Mouse (Mus musculus) kidney, adult 18-20 months (tissue): ENCODE measurements around the gene Bean1.
"Not testable (repeated sequence)": the region's sequence is repeated elsewhere in the genome, so short reads cannot be mapped to it uniquely, and the experiment has no call there.

Experiments used
- DNase-seq: peaks from one replicate; pipeline ENCODE4 v3.0.0; 2021

The Bean1 gene

DNA sequence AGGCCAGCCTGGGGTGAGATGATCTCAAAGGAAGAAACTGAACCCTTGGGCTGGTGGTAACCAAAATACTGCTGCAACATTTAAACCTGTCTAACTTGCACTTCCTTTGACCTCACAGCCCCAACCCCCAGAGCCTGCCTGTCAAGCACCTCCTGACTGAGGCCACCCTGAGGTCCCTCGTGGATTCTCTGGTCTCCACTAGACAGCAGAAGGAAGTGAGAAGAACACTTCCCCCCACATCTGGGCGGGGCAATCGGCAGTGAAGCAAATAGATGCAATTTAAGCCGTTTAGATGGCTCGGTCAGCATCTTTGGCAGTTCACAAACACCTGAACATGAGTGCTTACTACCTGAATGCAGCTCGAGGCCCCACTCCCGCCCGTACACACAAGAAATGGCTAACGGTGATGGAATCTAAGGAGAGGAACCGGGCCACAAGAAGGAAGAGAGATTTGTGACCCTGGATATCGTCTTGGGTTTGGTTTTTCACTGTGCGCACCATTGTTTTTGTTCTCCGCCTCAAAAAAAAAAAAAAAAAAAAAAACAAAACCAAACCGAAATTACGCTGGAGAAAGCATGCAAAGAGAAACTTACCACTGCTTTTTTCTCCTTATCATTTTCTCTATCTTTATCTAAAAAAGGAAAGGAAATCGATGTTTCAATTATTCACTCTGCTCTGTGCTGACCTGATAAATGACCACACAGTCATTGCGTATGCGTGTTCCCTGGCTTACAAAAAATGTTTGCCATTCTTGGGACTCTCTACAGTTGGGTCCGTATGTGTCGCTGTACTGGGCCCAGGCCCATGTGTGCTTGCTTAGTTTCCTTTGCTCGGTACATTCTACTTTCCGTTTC is 77.0 kb downstream of the Bean1 start:
- peak; percentile 21 for DNase-seq

DNA sequence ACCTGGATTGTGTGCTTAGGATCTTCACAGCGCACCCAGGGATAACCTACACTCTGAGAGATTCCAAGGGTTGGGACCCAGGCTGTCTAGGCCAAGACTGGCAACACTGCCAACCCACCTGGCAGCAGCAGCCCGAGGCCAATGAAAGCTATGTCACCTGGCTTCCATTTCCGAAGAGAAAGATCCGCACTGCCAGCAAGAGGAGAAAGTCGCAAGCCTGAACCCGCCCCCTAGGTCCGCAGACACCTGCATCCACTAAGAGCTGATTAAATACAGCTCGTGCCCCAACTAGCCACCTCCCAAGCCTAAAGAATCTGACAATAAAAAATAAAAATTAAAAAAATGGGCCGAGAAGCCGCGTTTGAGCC is 77.7 kb downstream of the Bean1 start:
- no peak for DNase-seq

DNA sequence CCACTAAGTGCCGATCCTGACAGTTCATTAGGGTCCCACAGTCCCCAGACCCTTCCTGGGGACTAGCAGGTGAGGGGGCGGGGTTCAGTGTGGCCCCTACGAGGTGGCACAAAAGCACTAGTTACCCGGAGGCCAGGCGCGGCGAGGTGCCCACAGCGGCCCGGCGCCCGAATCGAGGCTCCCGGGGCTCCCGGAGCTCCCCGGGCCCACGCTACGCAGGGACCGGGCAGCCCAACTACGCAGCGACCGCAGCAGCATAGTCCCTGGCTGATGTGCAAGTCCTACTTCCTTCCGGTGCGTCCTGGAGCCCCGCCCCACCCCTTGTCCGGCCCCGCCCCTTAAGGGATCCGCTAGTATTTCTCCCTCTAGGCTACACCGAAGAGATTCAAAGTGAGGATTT is 78.0 kb downstream of the Bean1 start, which contains the start of gene Tk2:
Tk2 (minus strand) TSS at position 283 of the 400 bp plus-strand sequence.
- DNase-seq, result peak; percentile 82

DNA sequence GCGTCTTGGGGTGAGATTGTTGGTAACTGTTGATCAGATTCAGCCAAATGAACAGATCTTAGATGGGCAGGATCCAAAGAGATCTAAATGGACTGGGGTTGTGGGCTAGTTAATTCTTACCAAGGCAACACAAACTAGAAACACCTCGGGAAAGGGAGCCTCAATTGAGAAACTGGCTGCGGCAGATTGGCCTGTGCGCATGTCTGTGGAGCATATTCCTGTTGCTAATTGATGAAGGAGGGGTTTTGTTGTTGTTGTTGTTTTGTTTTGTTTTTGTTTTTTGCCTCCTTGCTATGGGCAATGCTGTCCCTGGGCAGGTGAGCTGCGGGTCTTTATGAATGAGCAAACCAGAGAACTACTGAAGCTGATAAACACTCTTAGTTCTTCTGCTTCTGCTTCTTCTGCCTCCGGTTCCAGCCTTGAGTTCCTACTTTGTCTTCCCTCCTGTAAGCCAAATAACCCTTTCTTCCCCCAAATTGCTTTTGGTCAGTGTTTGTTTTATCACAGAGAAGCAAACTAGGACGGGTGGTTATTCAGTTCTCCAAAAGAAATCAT is 79.3 kb downstream of the Bean1 start:
- no peak for DNase-seq

DNA sequence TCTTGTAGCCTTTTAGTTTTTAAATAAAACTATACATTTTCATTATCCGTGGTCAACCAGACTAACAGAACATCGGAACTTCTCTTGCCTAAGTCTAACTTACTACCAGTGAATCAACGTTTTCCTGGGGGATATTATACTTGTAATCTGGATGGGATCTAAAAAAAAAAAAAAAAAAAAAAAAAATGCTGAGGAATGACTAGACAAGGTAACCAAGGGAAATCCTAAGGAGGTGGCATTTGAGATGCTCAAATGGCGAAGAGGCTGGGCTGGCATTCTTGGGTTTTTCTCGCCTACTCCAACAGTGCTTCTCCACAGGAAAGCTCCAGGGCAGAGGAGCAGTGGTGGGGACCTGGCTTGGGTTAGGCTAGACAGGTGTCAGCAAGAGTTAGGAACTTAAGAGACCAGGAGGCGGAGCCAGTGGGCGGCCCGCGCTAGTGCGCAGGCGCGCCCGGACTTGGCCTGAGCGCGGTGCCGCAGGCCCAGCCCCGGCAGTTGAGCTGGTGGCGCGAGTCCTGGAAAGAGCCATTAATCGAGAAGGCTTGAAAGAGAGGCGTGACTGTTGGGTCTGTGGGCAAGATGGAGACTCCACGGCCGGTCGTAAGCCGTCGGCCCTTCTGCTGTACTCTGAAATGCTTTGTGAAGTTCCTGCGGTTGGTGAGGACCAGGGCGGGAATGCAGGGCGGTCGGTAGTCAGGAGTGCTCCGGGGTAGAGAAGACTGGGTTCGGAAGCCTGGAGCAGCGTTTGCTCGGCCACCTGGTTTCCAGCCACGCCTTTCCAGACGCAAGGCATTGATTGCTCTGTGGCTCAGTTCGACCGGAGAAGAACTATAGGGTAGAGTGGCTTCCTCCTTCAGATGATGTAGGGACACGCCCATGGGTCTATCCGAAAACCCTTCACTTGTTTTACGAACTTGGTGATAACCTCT is 80.5 kb downstream of the Bean1 start, which contains the start of gene Cklf:
Cklf (plus strand) TSS at position 423 of the 929 bp plus-strand sequence.
- DNase-seq, result peak; percentile 92

DNA sequence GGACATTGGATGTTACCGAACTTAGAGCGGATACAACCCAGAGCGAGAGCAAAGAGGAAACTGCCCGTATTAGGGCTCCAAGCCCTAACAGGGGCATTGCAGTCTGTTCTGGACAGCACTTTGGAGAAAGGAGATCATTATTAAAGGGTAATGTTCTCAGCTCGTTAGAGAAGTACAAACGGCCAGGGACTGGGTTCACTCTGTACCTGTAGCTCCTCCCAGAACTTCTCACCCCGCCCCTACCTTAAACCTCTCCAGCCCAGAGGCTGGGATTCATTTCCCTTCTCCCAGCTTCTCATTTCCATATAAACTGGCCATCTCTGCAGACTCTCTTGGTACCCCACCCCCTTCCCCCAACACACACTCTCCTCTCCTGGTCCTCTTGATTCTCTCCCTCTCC is 81.2 kb downstream of the Bean1 start:
- peak; percentile 20 for DNase-seq

DNA sequence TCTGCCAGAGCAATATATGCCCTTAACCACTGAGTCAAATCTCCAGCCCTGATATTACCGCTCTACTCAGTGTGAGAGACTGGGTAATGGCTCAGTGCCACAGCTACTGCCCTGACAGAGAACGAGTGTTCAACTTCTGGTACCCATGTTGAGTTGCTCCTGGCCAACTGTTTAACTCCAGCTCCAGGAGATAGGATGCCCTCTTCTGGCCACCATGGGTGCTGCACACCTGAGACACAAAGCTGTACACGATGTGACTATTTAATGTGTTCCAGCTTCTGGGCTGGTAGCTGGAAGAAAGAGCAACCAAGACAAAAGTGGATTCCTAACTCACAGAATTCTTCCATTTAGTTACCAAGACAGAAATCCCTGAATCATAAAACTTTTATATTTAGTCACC is 82.8 kb downstream of the Bean1 start:
- no peak for DNase-seq

DNA sequence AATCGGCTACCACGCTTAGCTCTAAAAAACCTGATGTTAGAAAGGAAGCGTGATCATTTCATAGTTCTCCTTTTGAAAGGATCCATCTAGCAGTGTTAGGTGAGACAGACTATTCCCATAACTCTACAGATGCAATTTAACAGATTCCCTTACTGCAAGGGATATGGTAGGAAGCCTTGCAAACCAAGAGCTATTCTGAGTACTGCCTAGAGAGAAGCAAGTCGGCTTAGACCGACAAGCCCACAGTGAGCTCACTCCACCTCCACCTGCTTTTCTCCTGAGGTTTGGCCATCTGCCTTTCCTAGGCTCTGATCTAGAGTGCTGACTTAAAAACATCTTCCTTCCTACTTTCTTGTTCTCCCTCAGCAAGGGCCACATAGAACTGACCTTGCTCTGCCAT is 91.6 kb downstream of the Bean1 start:
- DNase-seq, result not testable (repeated sequence)

DNA sequence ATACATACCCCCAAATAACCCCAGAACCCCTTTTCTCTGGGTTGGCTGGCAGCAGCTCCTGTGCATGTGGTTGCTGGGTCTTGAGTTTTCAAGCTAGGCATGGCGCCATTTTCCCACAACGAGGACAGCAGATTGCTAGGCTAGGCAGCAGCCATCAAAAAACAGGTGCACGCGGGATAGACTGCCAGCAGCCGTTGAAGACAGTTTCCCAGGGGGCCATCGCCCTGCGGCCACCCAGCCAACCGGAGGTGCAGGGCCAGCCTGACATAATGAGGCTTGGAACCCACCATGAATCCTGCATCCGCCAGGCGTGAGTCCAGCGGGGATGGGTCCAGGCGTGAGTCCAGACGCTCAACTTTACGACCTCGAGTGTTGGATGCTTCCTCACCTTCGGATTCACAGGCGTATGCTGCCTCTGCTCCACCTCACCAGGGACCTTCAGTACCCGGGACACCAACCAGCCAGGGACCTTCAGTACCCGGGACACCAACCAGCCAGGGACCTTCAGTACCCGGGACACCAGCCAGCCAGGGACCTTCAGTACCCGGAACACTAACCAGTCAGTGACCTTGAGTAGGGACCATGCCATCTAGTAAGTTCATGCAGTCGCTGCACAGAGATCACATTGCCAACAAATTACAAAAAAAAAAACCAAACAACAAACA is 94.2 kb downstream of the Bean1 start:
- DNase-seq, result not testable (repeated sequence)

DNA sequence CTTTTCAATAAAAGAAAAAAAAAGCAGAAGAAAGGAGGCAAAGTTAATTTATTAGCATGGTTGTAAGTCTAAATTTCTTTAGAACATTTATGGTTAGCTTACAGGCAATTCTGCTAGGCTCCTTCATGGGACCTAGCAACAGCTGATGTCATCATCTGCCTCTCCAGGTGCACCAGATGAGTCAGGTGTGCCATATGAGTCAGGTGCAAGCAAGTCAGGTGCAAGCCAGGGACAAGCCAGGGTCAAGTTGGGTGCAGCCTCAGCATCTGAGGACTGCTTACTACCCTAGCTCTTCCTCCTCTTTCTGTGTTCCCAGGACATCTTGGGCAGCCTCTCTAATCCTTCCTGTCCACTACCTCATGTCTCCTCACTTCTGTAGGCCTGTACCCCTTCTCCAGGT is 98.1 kb downstream of the Bean1 start:
- DNase-seq, result no peak
